Mouse (Mus musculus): ENCODE data around the gene Plekhm1.

DNA sequence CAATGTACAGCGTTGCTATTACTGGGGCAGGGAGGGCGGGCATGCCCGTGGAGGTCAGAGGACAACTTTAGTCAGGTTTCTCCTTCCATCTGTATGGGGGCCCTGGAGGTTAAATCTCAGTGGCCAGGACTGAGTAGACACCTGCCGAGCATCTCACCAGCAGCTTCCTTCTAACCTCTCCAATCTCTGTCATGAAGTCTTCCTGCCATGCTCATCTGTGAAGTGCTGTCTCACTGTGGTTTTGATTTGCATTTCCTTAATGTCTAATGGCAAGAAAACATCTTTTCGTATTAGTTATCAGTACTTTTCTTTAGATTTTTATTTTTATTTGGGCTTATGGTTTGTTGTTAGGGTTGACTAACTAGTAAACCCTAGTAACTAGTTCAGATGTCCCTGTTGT lies 32.0 kb downstream of the Plekhm1 start:
- TF ChIP-seq CTCF (IDR thresholded peaks at IDR 0.05; ENCODE audit: borderline replicate concordance, insufficient read depth, low read length): no peak
- TF ChIP-seq POLR2A (IDR thresholded peaks at IDR 0.05; ENCODE audit: low read depth, low read length): no peak

Measured in embryonic fibroblast, embryonic 13.5 days (primary cell).